In the genomic region with DNA sequence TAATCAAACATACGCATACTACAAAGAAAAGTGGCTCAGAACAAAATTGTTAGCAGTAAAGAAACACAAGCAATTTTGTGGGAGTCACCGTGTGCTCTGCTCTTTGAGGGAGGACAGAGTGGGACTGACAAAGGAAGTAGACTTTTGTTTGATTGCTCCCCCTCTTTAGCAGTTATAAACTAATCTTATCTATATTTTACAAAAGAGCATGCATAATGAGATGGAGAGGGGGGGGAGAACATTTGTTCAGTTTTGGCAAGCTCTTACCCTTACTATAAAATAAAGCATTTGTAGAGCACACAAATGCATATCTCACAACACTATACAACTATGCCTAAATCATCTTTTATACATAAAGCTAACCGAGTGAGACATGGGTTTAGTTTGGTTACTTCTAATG, we compare ENCODE assay signal across 17 mouse cellular contexts.
"Had no signal": no experiment of that assay in that cellular context is flagged by ENCODE, and none has a peak within 500 bp of the region (broad histone marks: within the 10 kb centered on the region; RNA-seq: fewer than 3 reads in every experiment).

No protein-coding gene starts in this region.

- H3K9me3 ChIP-seq: neural tube, embryonic 12.5 days; neural tube, embryonic 13.5 days; neural tube, embryonic 15.5 days; stomach, embryonic 15.5 days had no signal

- H3K9ac ChIP-seq: neural tube, embryonic 12.5 days; neural tube, embryonic 13.5 days; neural tube, embryonic 15.5 days; stomach, embryonic 15.5 days had no signal

- H3K27me3 ChIP-seq: neural tube, embryonic 12.5 days; neural tube, embryonic 13.5 days; neural tube, embryonic 15.5 days; stomach, embryonic 15.5 days had no signal

- H3K4me3 ChIP-seq: neural tube, embryonic 12.5 days; neural tube, embryonic 13.5 days; neural tube, embryonic 15.5 days; stomach, embryonic 15.5 days had no signal

- H3K4me1 ChIP-seq: neural tube, embryonic 12.5 days; neural tube, embryonic 13.5 days; neural tube, embryonic 15.5 days; stomach, embryonic 15.5 days had no signal

- DNase-seq: retina, postnatal 1 day; right cerebral cortex, adult 18-20 months; right cerebral cortex, postnatal 14 days; right cerebral cortex, postnatal 25 days; right cerebral cortex, postnatal 4 days; spleen, adult 18-20 months; thymus, adult 18-20 months; thymus, adult 2 months; thymus, postnatal 14 days; thymus, postnatal 25 days; thymus, postnatal 36 days; thymus, postnatal 4 days had no signal

- H3K27ac ChIP-seq: neural tube, embryonic 12.5 days; neural tube, embryonic 13.5 days; neural tube, embryonic 15.5 days; stomach, embryonic 15.5 days; stomach, postnatal 0 days had no signal

- H3K36me3 ChIP-seq: neural tube, embryonic 12.5 days; neural tube, embryonic 13.5 days; neural tube, embryonic 15.5 days; stomach, embryonic 15.5 days had no signal
